Mouse (Mus musculus) heart, embryonic 12.5 days (tissue): ENCODE results near the gene Macrod1. TPM values are rescaled to one million over a fixed set of nuclear protein-coding genes. Genes with fewer than 3 reads are reported as not detected.

Source experiments
- ATAC-seq: fragments of 200-750 bp; cut with Nextera tagmentation; 2 replicates; pipeline ENCODE4 v1.8.0; 2017; ENCODE audit warnings: moderate TSS enrichment, moderate library complexity; ENCODE audit not compliant: insufficient number of reproducible peaks, low FRiP score
- H3K27ac ChIP-seq: fragments of 300-500 bp; sonication (generic); 2 replicates; pipeline ENCODE4 v1.5.1; 2016; ENCODE audit warnings: mild to moderate bottlenecking, moderate library complexity; ENCODE audit not compliant: poor library complexity, severe bottlenecking
- H3K27me3 ChIP-seq: fragments of 300-500 bp; sonication (generic); replicated peaks from 2 replicates; pipeline ENCODE4 v1.6.1; 2016; ENCODE audit warnings: mild to moderate bottlenecking, moderate library complexity
- H3K36me3 ChIP-seq: fragments of 300-500 bp; sonication (generic); 2 replicates; pipeline ENCODE4 v1.6.1; 2016; ENCODE audit warnings: mild to moderate bottlenecking, moderate library complexity
- H3K4me1 ChIP-seq: fragments of 300-500 bp; sonication (generic); replicated peaks from 2 replicates; pipeline ENCODE4 v1.6.1; 2016; ENCODE audit warnings: mild to moderate bottlenecking
- H3K4me2 ChIP-seq: fragments of 300-500 bp; sonication (generic); 2 replicates; pipeline ENCODE4 v1.6.1; 2016; ENCODE audit warnings: mild to moderate bottlenecking, moderate library complexity
- H3K4me3 ChIP-seq: fragments of 300-500 bp; sonication (generic); 2 replicates; pipeline ENCODE4 v1.5.1; 2016; ENCODE audit warnings: mild to moderate bottlenecking
- H3K9ac ChIP-seq: fragments of 300-500 bp; sonication (generic); 2 replicates; pipeline ENCODE4 v1.6.1; 2016; ENCODE audit warnings: mild to moderate bottlenecking, moderate library complexity
- H3K9me3 ChIP-seq: fragments of 300-500 bp; sonication (generic); replicated peaks from 2 replicates; pipeline ENCODE4 v1.6.1; 2016; ENCODE audit warnings: mild to moderate bottlenecking, moderate library complexity
- WGBS: fragments of 180-500 bp; shearing (Covaris S2); methylation state at CpG from one replicate; pipeline ENCODE4 v1.1.7; 2016; 5-methylcytosine and 5-hydroxymethylcytosine counted together
- polyA plus RNA-seq: library from polyadenylated mRNA; unstranded; fragments of >200 nt; fragmentation: Nextera tagmentation; extraction: Ambion mirVana; gene quantifications from 2 replicates; pipeline ENCODE4 v1.2.1, GENCODE M21; 2016

Gene Macrod1
- polyA plus RNA-seq, 1 experiment from 2014 or later, result 29.0 TPM

DNA sequence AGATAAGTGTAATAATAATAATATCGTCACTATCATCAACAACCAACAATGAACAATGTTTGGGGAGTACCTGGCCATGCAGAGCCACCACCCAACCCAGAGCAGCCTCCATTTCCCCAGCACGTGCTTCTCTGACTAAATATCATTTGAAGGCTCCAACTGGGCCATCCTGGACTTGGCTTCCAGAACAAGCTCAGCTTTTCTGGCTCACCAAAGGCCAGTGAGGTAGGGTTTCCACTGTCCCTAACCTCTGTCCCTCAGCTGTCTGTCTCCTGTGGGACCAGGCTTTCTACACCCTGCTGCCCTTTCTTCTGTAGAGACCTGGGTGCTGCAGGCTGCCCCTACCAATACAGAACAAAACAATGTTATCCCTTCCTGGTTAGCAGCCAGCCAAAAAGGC is 50.0 kb downstream of the Macrod1 start:
- Histone ChIP-seq H3K4me3 (no peak overlapping the region), H3K9ac (no peak overlapping the region), H3K9me3 (no peaks in the 10 kb centered on the region), H3K36me3 (no peaks in the 10 kb centered on the region), H3K27ac (no peak overlapping the region), H3K27me3 (peaks cover 9% of the 10 kb centered on the region; the same call in 1 of the 2 replicates), H3K4me1 (peaks cover 46% of the 10 kb centered on the region), H3K4me2 (no peak overlapping the region)
- WGBS, result 73% methylated on average over 2 of the region's 2 CpGs
- no peak for ATAC-seq

DNA sequence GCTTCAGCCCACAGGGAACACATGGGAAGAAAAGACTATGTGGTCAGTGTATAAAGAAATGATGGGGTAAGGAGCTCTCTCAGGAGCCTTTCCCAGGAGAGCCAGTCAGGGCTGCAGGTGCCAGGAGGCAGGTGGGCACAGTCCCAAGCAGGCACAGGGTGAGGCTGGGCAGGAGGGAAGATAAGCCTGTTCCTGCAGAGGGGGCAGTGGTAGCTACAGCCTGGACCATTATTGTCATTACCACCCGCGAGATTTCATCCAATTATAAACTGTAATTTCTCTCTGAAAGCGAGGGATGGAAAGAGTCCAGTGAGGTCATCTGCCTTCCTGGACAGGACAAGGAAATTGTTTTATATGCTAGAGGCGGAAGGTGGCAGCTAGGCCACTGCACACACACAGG is 50.6 kb downstream of the Macrod1 start:
- no peaks in the 10 kb centered on the region for H3K9me3 ChIP-seq
- no peak for ATAC-seq
- WGBS, result 80% methylated on average over 4 of the region's 4 CpGs

DNA sequence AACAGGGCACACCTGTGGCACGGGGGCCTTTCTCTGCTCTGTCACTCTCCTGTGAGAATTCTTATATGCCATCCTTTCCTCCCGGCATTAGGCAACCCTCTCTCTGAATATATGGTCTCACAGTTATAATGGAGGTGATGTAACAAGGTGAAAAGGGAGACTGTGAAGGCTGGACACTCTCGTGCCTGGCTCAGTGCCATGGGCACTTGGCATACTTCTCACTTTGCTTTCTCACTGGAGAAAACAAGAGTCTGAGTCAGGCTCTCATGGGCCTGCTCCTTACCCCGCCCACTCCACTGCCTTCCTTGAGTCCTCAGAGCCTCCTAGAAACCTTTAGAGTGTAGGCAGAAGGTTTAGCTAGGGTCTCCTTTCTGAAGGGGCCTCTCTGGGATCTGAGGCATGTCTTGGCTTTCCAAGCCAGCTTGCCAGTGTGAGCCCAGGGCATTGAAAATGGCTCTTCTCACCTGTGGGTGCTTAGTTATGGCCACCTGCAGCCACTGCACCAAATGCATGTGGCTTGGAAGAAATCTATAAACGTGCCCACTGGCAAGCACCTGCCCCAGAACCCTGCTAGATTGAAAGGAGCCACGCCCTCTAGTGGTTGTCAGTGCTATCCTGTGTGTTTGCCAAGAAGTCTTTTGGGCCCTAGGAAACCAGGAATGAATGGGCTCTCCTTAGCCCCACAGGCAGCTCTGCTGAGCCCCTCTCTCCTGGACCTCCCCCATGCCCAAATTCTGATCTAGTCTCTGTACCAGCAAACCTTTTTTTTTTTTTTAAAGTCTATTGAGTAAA is 51.7 kb downstream of the Macrod1 start:
- no peak overlapping the region for H3K9ac ChIP-seq
- no peak for ATAC-seq
- H3K9me3 ChIP-seq, result no peaks in the 10 kb centered on the region
- 47% methylated on average over 6 of the region's 6 CpGs for WGBS
- no peak overlapping the region for H3K4me3 ChIP-seq
- no peak overlapping the region for H3K27ac ChIP-seq
- peaks cover 9% of the 10 kb centered on the region; the same call in 1 of the 2 replicates for H3K27me3 ChIP-seq
- no peaks in the 10 kb centered on the region for H3K36me3 ChIP-seq
- no peak overlapping the region for H3K4me2 ChIP-seq
- peaks cover 48% of the 10 kb centered on the region for H3K4me1 ChIP-seq

More for the DNA sequence above, 50.6 kb downstream of the Macrod1 start:
- no peak overlapping the region for H3K27ac ChIP-seq
- no peaks in the 10 kb centered on the region for H3K36me3 ChIP-seq
- H3K27me3 ChIP-seq, result peaks cover 9% of the 10 kb centered on the region; the same call in 1 of the 2 replicates
- no peak overlapping the region for H3K9ac ChIP-seq
- no peak overlapping the region for H3K4me3 ChIP-seq
- H3K4me1 ChIP-seq, result peaks cover 47% of the 10 kb centered on the region
- no peak overlapping the region for H3K4me2 ChIP-seq

DNA sequence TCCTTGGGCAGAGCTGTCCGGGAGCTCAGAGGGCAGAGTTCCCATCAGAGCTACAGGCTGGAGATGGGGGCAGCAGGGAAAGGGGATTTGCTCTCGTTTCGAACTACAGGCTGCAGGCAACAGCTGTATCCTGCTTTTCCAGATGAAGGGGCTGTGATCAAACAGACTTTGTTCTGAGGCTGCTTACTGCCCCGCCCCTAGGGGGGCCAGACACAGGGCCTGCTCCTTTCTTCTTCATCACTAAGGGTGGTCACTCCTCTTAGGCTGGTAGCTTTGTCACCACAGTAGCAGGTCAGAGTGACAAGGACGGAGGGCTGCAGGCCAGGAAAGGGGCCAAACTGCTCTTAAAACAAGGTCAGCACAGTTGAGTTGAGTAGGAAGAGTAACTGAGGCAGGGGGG is 53.5 kb downstream of the Macrod1 start:
- Histone ChIP-seq H3K4me1 (peaks cover 45% of the 10 kb centered on the region), H3K9me3 (no peaks in the 10 kb centered on the region), H3K4me3 (no peak overlapping the region), H3K27ac (no peak overlapping the region), H3K4me2 (no peak overlapping the region), H3K9ac (no peak overlapping the region), H3K27me3 (0 out of 2 replicates have a peak, but pooled peaks cover 2% of the 10 kb centered on the region), H3K36me3 (no peaks in the 10 kb centered on the region)
- ATAC-seq, result no peak
- 30% methylated on average over 5 of the region's 5 CpGs for WGBS

DNA sequence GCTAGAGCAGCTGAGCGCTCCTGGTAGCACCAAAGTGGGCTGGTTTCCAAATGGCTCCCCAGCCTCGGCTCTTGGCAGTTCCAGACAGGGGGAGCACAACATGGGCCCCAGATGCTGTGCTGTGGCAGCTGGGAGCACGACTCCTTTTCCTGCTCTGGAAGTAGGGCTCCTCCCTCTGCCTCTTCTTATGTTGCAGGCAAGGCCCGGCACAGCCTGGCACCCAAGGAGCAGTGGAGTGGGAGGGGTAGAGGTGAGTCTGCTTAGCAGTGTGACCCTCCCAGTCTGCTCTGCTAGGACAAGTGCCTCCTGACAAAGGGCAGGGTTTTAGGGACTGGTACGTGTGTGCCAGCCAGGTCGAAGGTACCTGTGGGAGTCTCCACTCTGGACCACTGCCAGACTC is 54.3 kb downstream of the Macrod1 start:
- Histone ChIP-seq H3K4me3 (no peak overlapping the region), H3K27ac (no peak overlapping the region), H3K4me1 (peaks cover 43% of the 10 kb centered on the region), H3K9ac (no peak overlapping the region), H3K4me2 (no peak overlapping the region), H3K27me3 (no peaks in the 10 kb centered on the region), H3K36me3 (no peaks in the 10 kb centered on the region), H3K9me3 (no peaks in the 10 kb centered on the region)
- WGBS, result 62% methylated on average over 6 of the region's 6 CpGs
- no peak for ATAC-seq

DNA sequence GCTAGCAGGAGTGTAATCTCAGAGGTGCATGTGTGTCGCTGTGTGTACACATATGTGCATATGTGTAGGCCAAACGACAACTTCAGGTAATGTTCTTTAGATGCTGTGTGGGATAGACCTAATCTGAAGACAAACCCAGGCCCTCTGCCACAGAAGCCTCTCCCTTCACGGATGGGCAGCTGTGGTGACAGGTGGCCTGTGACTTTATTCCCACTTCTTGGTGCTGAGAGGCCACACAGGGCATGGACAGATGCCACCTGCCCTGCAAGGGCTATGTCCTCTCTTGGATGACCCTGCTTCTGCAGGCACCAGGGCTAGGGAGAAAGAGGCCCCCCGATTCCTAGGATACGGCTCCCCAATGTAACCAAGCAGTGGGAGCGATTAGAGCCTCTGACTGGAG is 54.7 kb downstream of the Macrod1 start:
- Histone ChIP-seq H3K4me2 (no peak overlapping the region), H3K4me1 (peaks cover 42% of the 10 kb centered on the region), H3K27me3 (no peaks in the 10 kb centered on the region), H3K9ac (no peak overlapping the region), H3K36me3 (no peaks in the 10 kb centered on the region), H3K4me3 (no peak overlapping the region), H3K27ac (no peak overlapping the region), H3K9me3 (no peaks in the 10 kb centered on the region)
- ATAC-seq, result no peak
- WGBS, result 85% methylated on average over 6 of the region's 6 CpGs

DNA sequence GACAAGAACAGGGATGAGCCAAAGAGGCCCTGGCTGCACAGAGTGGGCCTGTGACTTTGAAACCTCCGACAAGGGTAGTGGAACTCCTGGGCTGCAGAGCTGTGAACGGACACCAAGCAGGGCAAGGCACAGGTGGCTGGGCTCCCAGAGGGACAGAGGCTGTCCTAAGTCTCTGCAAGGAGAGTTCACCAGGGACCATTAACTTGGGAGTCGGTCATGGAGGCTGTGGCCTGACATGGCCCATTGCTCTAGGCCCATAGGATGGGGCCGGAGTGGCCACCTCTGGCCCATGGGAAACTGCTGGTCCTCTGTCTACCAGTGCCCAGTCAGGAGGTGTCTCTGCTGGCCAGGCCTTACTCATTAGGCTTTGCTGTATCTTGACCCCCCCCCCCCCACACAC is 55.1 kb downstream of the Macrod1 start:
- no peaks in the 10 kb centered on the region for H3K9me3 ChIP-seq
- ATAC-seq, result no peak
- H3K27ac ChIP-seq, result no peak overlapping the region
- WGBS, result 79% methylated on average over 4 of the region's 4 CpGs
- peaks cover 44% of the 10 kb centered on the region for H3K4me1 ChIP-seq
- H3K4me3 ChIP-seq, result no peak overlapping the region
- H3K36me3 ChIP-seq, result no peaks in the 10 kb centered on the region
- H3K27me3 ChIP-seq, result no peaks in the 10 kb centered on the region
- no peak overlapping the region for H3K4me2 ChIP-seq
- no peak overlapping the region for H3K9ac ChIP-seq

DNA sequence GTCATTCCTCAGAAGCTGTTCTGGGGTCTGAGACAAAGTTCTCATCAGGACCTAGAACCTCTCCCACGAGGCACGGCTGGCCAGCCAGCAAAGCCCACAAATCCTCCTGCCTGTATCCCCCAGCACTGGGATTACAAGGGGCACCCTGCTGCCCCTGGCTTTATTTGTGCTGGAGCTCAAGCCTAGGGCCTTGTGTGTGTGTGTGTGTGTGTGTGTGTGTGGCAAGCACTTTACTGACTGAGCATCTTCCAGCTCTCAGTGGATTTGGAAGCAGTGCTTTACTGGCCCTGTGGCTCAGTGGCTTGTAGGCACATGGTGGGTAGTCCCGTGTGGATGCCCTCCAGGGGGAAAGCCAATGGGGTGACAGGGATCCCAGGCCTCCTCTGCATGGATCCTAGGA is 56.0 kb downstream of the Macrod1 start:
- H3K4me2 ChIP-seq, result no peak overlapping the region
- WGBS, result 54% methylated on average over 3 of the region's 3 CpGs
- H3K9ac ChIP-seq, result no peak overlapping the region
- H3K27ac ChIP-seq, result no peak overlapping the region
- no peaks in the 10 kb centered on the region for H3K9me3 ChIP-seq
- H3K4me1 ChIP-seq, result peaks cover 53% of the 10 kb centered on the region
- H3K27me3 ChIP-seq, result no peaks in the 10 kb centered on the region
- no peak overlapping the region for H3K4me3 ChIP-seq
- H3K36me3 ChIP-seq, result no peaks in the 10 kb centered on the region
- ATAC-seq, result no peak

DNA sequence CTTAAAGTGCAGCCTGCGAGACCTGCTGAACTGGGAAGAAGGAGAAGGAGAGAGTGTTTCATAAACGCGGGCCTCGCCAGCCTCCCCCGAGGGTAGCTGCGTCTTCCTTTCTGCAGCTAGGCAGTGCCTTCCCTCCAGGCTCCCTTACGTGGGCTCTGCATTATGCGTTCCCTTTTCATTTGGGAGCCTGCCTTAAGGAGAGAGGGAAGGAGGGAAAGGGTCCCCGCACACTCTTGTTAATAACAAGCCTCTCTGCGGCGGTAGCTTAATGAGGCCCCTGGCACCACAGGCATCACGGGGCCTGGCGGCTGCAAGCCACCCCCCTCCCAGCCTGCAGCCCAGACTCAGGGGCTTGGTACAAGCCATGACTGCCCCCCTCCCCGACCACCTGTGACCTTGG is 57.0 kb downstream of the Macrod1 start:
- 52% methylated on average over 14 of the region's 14 CpGs for whole genome bisulfite sequencing
- Histone ChIP-seq H3K4me3 (no peak overlapping the region), H3K4me1 (peaks cover 55% of the 10 kb centered on the region), H3K9ac (no peak overlapping the region), H3K4me2 (no peak overlapping the region), H3K27ac (peak overlapping the region; percentile 1; the same call in 1 of the 2 replicates), H3K36me3 (no peaks in the 10 kb centered on the region), H3K27me3 (no peaks in the 10 kb centered on the region), H3K9me3 (no peaks in the 10 kb centered on the region)
- no peak for ATAC-seq

DNA sequence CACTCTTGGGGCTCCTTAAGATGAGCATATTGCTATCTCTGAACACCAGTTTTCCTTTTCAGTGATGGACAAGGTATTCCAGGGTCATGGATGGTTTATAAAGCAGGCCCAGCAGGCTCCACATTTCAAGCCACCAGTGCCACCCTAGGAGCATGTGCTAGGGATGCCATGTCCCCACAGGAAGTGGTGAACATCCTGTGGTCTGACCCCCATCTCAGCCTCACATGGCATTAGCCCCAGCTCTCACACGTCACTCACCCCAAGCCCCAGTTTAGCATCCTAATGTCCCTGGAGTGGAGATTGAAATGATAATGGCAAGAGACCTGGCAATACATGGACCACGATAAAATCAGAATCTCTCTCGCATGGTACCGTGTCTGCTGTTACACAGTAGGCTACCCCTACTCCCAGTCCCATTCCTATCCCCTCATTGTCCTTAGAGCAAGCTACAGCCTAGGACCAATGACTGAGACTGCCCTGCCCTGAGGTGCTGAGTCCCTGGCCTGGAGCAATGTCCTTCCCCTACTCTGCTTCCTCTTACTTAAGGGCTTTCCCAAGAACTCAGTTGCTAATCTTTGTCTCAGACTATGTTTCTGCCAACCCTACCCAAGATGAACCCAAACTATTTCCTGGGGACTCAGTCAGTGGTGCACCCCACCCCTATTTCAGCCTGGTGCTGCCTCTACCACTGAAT is 59.6 kb downstream of the Macrod1 start:
- Histone ChIP-seq H3K36me3 (no peaks in the 10 kb centered on the region), H3K4me2 (no peak overlapping the region), H3K27me3 (peaks cover 7% of the 10 kb centered on the region; the same call in 1 of the 2 replicates), H3K4me1 (peaks cover 60% of the 10 kb centered on the region), H3K9me3 (no peaks in the 10 kb centered on the region), H3K27ac (no peak overlapping the region), H3K4me3 (no peak overlapping the region), H3K9ac (no peak overlapping the region)
- no peak for ATAC-seq
- 92% methylated on average over 4 of the region's 4 CpGs for WGBS

DNA sequence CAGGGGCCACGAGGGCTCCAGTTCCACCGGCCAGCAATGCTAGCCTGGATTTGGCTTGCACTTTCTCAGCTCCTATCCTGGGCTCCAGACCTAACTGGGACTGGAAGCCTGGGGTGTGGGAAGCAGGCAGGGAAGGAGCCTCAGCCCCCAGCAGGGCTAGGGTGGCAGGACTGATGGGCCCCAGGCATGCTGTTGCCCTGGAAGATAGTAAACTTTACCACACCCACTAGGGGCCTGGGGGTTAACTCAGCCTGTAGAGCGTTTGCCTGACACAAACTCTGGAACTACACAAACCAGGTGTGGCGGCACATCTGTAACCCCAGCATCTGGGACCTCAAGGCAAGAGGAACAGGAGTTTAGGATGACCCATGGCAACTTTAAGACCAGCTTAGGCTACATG is 60.5 kb downstream of the Macrod1 start:
- Histone ChIP-seq H3K4me3 (no peak overlapping the region), H3K4me1 (peaks cover 64% of the 10 kb centered on the region), H3K4me2 (no peak overlapping the region), H3K36me3 (no peaks in the 10 kb centered on the region), H3K27ac (no peak overlapping the region), H3K9me3 (no peaks in the 10 kb centered on the region), H3K27me3 (peaks cover 7% of the 10 kb centered on the region; the same call in 1 of the 2 replicates), H3K9ac (0 out of 2 replicates have a peak overlapping the region, but pooled peaks have one; percentile 16)
- 49% methylated on average over 4 of the region's 4 CpGs for WGBS
- ATAC-seq, result no peak
